Mouse (Mus musculus): Measurements from ENCODE around the gene Cacna2d4.

GRCm38 (mm10) chr6:119373000-119373705 lies 136.8 kb downstream of the Cacna2d4 start:
- TF ChIP-seq POLR2A (IDR thresholded peaks at IDR 0.05; ENCODE audit: low read depth, low read length): no peak
- no peak for TF ChIP-seq CTCF (IDR thresholded peaks at IDR 0.05; ENCODE audit: extremely low read depth, insufficient read depth, insufficient read length, insufficient replicate concordance)

Measured in spleen, adult 2 months (tissue).